Mouse (Mus musculus): Measurements from ENCODE around the gene Ngrn. TPM values are rescaled to one million over a fixed set of nuclear protein-coding genes. Genes with fewer than 3 reads are reported as not detected.

The Ngrn gene
- polyA plus RNA-seq, 1 experiment from 2014 or later: 40.8 TPM

DNA sequence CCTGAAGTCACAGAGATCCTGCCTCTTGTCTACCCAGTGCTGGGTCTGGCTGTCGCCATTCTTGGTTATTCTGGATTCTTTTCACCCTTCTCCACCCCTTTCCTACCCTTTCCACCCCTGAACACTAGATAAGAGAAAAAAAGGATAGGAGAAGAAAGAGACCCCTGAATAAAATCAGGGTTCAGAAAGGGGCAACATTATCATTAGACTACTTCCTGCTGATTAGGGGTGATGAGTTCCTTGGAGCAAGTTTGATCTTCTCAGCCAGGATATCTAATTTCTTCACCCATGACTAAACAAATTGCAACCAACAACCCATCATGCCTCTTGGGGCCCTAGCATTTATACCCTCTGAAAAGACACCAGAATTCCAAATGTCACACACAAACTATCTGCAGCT lies 6.7 kb downstream of the Ngrn start:
- ATAC-seq (no peak), DNase-seq (ENCODE audit: low spot score) (no peak)
- H3K4me2 ChIP-seq (replicated peaks; ENCODE audit: low read depth, low read length): no peak overlapping the region
- H3K27me3 ChIP-seq (replicated peaks; ENCODE audit: insufficient read depth, low read length): no peaks in the 10 kb centered on the region
- WGBS: 64% methylated on average over 1 of the region's 1 CpGs
- peaks cover 6% of the 10 kb centered on the region; the same call in 1 of the 2 replicates for H3K4me1 ChIP-seq (ENCODE audit: insufficient read depth, low read depth, low read length)
- H3K9me3 ChIP-seq (ENCODE audit: low read length): no peaks in the 10 kb centered on the region
- no peak overlapping the region for H3K27ac ChIP-seq (ENCODE audit: low read length)
- no peak overlapping the region for H3K4me3 ChIP-seq (ENCODE audit: low read depth, low read length)
- H3K36me3 ChIP-seq (ENCODE audit: insufficient read depth, low read length): peaks cover 23% of the 10 kb centered on the region
- H3K9ac ChIP-seq (replicated peaks; ENCODE audit: low read depth): no peak overlapping the region
- TF ChIP-seq EP300 (IDR thresholded peaks at IDR 0.05) (no peak), CTCF (IDR thresholded peaks at IDR 0.05) (no peak)

DNA sequence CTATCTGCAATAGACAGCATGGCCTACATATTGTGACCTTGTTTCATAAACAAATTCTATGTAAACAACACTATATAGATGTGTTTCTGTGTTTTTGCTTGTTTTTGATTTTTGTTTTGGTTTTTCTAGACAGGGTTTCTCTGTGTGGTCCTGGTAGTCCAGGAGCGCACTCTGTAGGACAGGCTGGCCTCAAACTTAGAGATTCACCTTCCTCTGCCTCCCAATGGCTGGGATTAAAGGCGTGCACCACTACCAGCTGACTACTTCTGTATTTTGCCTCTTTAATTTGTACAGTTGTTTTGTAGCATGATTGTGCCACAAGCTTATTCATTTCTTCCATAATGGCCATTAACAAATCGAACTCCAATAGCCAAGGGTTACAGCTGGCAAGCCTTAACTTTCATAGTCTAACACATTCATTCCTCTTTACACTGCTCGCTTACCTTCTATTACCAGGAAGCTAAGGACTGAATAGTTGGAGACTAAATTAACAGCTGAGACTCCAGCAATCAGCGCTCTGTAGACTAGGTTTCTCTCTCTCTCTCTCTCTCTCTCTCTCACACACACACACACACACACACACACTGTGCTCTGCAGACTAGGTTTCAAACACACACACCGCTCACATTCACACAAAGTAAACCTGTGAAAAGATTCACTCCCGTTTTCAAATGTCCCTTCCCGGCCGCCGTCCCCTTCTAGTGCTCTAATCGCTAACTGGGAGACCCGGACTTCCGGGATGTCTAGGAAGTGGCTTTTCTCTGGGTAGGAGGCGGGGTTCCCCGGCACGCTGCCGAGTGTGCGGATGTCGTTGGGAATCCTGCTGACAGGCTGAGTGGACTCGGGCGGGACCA lies 8.1 kb downstream of the Ngrn start, which contains the start of gene Vps33b:
Gene Vps33b (plus strand): TSS at position 753 of the 854 bp plus-strand sequence.
- DNase-seq (ENCODE audit: low spot score) (peak; percentile 97), ATAC-seq (peak; percentile 97)
- H3K27me3 ChIP-seq (replicated peaks; ENCODE audit: insufficient read depth, low read length): no peaks in the 10 kb centered on the region
- H3K4me1 ChIP-seq (ENCODE audit: insufficient read depth, low read depth, low read length): peaks cover 6% of the 10 kb centered on the region; the same call in 1 of the 2 replicates
- TF ChIP-seq EP300 (IDR thresholded peaks at IDR 0.05) (peak; percentile 74), CTCF (IDR thresholded peaks at IDR 0.05) (no peak)
- peaks cover 23% of the 10 kb centered on the region for H3K36me3 ChIP-seq (ENCODE audit: insufficient read depth, low read length)
- H3K27ac ChIP-seq (ENCODE audit: low read length): peak within 1 kb of the TSS; percentile 80
- H3K9ac ChIP-seq (replicated peaks; ENCODE audit: low read depth): peak within 1 kb of the TSS; percentile 57
- no peaks in the 10 kb centered on the region for H3K9me3 ChIP-seq (ENCODE audit: low read length)
- H3K4me2 ChIP-seq (replicated peaks; ENCODE audit: low read depth, low read length): peak within 1 kb of the TSS; percentile 87
- H3K4me3 ChIP-seq (ENCODE audit: low read depth, low read length): peak within 1 kb of the TSS; percentile 70
- whole genome bisulfite sequencing: 3% methylated on average over 21 of the region's 21 CpGs

DNA sequence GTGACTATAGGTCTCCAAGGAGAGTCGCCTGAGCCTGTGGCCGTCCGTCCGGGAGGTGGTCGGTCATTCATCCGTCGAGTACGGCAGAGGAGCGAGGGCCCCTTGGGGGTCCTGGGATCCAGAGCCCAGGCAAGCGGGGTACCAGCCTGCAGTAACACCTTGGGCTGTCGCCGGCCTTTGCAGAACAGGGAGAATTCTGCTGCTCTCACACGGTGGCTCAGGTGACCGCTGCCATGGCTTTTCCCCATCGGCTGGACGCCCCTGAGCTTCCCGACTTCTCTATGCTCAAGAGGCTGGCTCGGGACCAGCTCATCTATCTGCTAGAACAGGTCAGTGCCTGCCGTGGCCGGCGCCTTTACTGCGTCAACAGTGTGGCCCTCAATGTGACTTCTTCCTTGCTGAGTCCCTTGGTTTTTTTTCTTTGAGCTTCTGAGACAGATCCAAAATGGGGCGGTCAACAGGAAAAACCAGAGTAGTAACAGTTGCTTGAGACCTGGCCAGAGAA lies 8.8 kb downstream of the Ngrn start:
- peak overlapping the region; percentile 70 for H3K4me3 ChIP-seq (ENCODE audit: low read depth, low read length)
- H3K27ac ChIP-seq (ENCODE audit: low read length): peak overlapping the region; percentile 80
- peaks cover 6% of the 10 kb centered on the region; the same call in 1 of the 2 replicates for H3K4me1 ChIP-seq (ENCODE audit: insufficient read depth, low read depth, low read length)
- peak; percentile 53 for DNase-seq (ENCODE audit: low spot score)
- H3K27me3 ChIP-seq (replicated peaks; ENCODE audit: insufficient read depth, low read length): no peaks in the 10 kb centered on the region
- peak overlapping the region; percentile 87 for H3K4me2 ChIP-seq (replicated peaks; ENCODE audit: low read depth, low read length)
- H3K36me3 ChIP-seq (ENCODE audit: insufficient read depth, low read length): peaks cover 25% of the 10 kb centered on the region
- no peak for TF ChIP-seq EP300 (IDR thresholded peaks at IDR 0.05)
- no peak for TF ChIP-seq CTCF (IDR thresholded peaks at IDR 0.05)
- H3K9ac ChIP-seq (replicated peaks; ENCODE audit: low read depth): peak overlapping the region; percentile 57
- ATAC-seq: peak; percentile 51
- WGBS: 2% methylated on average over 23 of the region's 23 CpGs
- H3K9me3 ChIP-seq (ENCODE audit: low read length): no peaks in the 10 kb centered on the region; the same call in 1 of the 2 replicates

DNA sequence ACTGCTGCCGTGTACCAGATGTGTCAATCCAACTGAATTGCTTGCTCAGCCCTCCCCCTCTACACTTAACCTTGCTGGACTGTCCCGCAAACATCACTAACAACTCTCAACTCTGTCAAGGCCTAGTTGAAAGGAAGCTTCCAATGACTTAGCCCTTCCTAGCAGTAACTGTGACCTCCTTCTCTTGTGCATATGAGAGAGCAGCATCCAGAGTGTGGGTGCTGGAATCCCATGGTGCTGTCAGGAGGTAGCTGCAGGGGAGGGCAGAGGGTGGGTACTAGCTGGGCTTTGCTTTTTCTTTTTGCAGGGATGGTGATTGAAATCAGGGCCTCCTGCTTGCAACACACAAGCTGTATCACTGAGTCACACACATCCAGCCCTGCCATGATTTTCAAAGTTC lies 12.4 kb downstream of the Ngrn start:
- ATAC-seq: no peak
- no peak overlapping the region for H3K4me2 ChIP-seq (replicated peaks; ENCODE audit: low read depth, low read length)
- H3K27ac ChIP-seq (ENCODE audit: low read length): no peak overlapping the region
- TF ChIP-seq CTCF (IDR thresholded peaks at IDR 0.05) (no peak), EP300 (IDR thresholded peaks at IDR 0.05) (no peak)
- H3K4me1 ChIP-seq (ENCODE audit: insufficient read depth, low read depth, low read length): peaks cover 5% of the 10 kb centered on the region; the same call in 1 of the 2 replicates
- no peaks in the 10 kb centered on the region; the same call in 1 of the 2 replicates for H3K9me3 ChIP-seq (ENCODE audit: low read length)
- no peaks in the 10 kb centered on the region for H3K27me3 ChIP-seq (replicated peaks; ENCODE audit: insufficient read depth, low read length)
- H3K4me3 ChIP-seq (ENCODE audit: low read depth, low read length): no peak overlapping the region
- no peak for DNase-seq (ENCODE audit: low spot score)
- no peak overlapping the region for H3K9ac ChIP-seq (replicated peaks; ENCODE audit: low read depth)
- 83% methylated on average over 2 of the region's 2 CpGs for WGBS
- H3K36me3 ChIP-seq (ENCODE audit: insufficient read depth, low read length): peaks cover 28% of the 10 kb centered on the region; the same call in 1 of the 2 replicates

DNA sequence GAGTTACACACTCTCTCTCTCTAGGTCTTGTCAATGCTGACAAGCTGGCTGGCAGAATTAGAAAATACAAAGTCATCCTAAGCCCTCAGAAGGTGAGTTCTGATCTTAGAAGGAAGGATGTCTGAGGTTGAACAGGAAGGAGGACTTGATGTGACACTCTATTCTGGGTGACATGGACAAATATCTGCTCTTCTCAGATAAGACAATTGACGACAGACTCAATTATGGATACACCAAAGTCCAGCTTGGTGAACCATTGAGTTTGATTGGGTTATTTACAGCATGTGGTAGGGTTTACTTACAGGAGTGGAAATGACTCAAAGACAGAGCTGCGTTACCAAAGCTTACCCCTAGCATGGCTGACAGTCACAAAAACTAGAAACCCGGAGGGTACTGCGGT lies 15.4 kb downstream of the Ngrn start:
- TF ChIP-seq EP300 (IDR thresholded peaks at IDR 0.05): no peak
- no peak for TF ChIP-seq CTCF (IDR thresholded peaks at IDR 0.05)
- H3K4me2 ChIP-seq (replicated peaks; ENCODE audit: low read depth, low read length): no peak overlapping the region
- H3K36me3 ChIP-seq (ENCODE audit: insufficient read depth, low read length): peaks cover 28% of the 10 kb centered on the region; the same call in 1 of the 2 replicates
- ATAC-seq: no peak
- DNase-seq (ENCODE audit: low spot score): no peak
- no peaks in the 10 kb centered on the region; the same call in 1 of the 2 replicates for H3K9me3 ChIP-seq (ENCODE audit: low read length)
- no peak overlapping the region for H3K4me3 ChIP-seq (ENCODE audit: low read depth, low read length)
- H3K9ac ChIP-seq (replicated peaks; ENCODE audit: low read depth): no peak overlapping the region
- H3K27ac ChIP-seq (ENCODE audit: low read length): no peak overlapping the region
- 93% methylated on average over 4 of the region's 4 CpGs for WGBS
- no peaks in the 10 kb centered on the region for H3K4me1 ChIP-seq (ENCODE audit: insufficient read depth, low read depth, low read length)
- H3K27me3 ChIP-seq (replicated peaks; ENCODE audit: insufficient read depth, low read length): no peaks in the 10 kb centered on the region

DNA sequence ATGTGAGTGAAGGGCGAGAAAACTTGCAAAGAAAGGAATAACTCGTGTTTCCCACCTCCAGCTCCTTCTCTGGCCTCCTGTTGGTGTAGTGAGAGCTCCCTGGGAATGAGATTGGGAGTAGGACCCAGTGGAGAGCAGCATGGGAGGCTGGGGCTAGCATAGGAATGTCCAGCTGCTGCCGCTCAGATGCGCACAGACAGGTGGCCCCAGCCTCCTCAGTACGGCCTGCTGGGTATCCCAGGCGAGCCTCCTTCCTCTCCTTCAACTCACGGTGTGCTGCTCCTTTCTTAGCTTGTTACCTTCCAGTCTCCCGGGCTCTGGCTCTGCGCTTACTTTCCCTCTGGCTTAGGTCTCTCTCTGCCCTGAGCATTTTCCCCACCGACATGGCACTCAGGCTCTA lies 19.0 kb downstream of the Ngrn start:
- H3K4me1 ChIP-seq (ENCODE audit: insufficient read depth, low read depth, low read length): no peaks in the 10 kb centered on the region
- no peak overlapping the region for H3K4me3 ChIP-seq (ENCODE audit: low read depth, low read length)
- H3K4me2 ChIP-seq (replicated peaks; ENCODE audit: low read depth, low read length): no peak overlapping the region
- WGBS: 75% methylated on average over 10 of the region's 10 CpGs
- no peak overlapping the region for H3K9ac ChIP-seq (replicated peaks; ENCODE audit: low read depth)
- no peak for DNase-seq (ENCODE audit: low spot score)
- no peaks in the 10 kb centered on the region for H3K27me3 ChIP-seq (replicated peaks; ENCODE audit: insufficient read depth, low read length)
- no peak for TF ChIP-seq EP300 (IDR thresholded peaks at IDR 0.05)
- ATAC-seq: no peak
- H3K9me3 ChIP-seq (ENCODE audit: low read length): no peaks in the 10 kb centered on the region
- H3K36me3 ChIP-seq (ENCODE audit: insufficient read depth, low read length): peaks cover 22% of the 10 kb centered on the region; the same call in 1 of the 2 replicates
- H3K27ac ChIP-seq (ENCODE audit: low read length): no peak overlapping the region

Data from lung, postnatal 0 days (tissue).